Mouse (Mus musculus): ENCODE results near the gene Gm8127.
"Not testable (repeated sequence)": the region's sequence is repeated elsewhere in the genome, so short reads cannot be mapped to it uniquely, and the experiment has no call there.

DNA sequence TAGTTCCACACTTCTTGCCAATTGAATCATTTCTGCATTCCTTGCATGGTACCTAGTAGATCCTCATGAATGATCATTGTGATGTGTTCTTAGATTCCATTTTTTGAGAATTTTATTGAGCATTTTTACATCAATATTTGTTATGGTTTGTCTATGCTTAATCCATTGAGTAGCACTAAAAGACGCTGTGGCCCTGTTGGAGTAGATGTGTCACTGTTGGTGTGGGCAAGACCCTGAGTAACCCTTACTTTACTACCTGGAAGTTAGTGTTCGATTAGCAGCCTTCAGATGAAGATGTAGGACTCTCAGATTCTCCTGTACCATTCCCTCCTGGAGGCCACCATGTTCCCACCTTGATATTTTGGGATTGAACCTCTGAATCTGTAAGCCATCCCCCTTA, 35.0 kb upstream of the Gm8127 start:
- not testable (repeated sequence) for TF ChIP-seq MAZ (IDR thresholded peaks at IDR 0.05; ENCODE audit: low read depth, low read length); MEF2A (IDR thresholded peaks at IDR 0.05; ENCODE audit: extremely low read depth, insufficient replicate concordance, low read depth, low read length, poor library complexity, severe bottlenecking)
